Mouse (Mus musculus) heart, embryonic 16.5 days (tissue): ENCODE results near the gene 9930021J03Rik. TPM values are rescaled to one million over a fixed set of nuclear protein-coding genes. Genes with fewer than 3 reads are reported as not detected.
A peak's percentile ranks its signal among the peaks of the same experiment; 100 is the strongest.

ENCODE experiments used
- ATAC-seq: fragments of 200-750 bp; cut with Nextera tagmentation; replicated peaks from 2 replicates; pipeline ENCODE4 v1.8.0; 2017; ENCODE audit warnings: moderate number of reproducible peaks; ENCODE audit not compliant: insufficient read depth, low FRiP score; ENCODE audit errors: extremely low read depth
- H3K27ac ChIP-seq: fragments of 300-500 bp; sonication (generic); 2 replicates; pipeline ENCODE4 v1.5.1; 2014; ENCODE audit warnings: mild to moderate bottlenecking, low read length, control low read depth, moderate library complexity
- H3K27me3 ChIP-seq: fragments of 300-500 bp; sonication (generic); 2 replicates; pipeline ENCODE4 v1.6.1; 2014; ENCODE audit warnings: low read length, mixed read lengths; ENCODE audit not compliant: control insufficient read depth, insufficient read depth
- H3K36me3 ChIP-seq: fragments of 300-500 bp; sonication (generic); 2 replicates; pipeline ENCODE4 v1.6.1; 2014; ENCODE audit not compliant: control insufficient read depth, insufficient read depth
- H3K4me1 ChIP-seq: fragments of 300-500 bp; sonication (generic); 2 replicates; pipeline ENCODE4 v1.6.1; 2014; ENCODE audit warnings: low read length, mixed read lengths; ENCODE audit not compliant: control insufficient read depth, insufficient read depth
- H3K4me2 ChIP-seq: fragments of 300-500 bp; sonication (generic); 2 replicates; pipeline ENCODE4 v1.6.1; 2014; ENCODE audit warnings: low read depth, mild to moderate bottlenecking, control low read depth, low read length
- H3K4me3 ChIP-seq: fragments of 300-500 bp; sonication (generic); 2 replicates; pipeline ENCODE4 v1.5.1; 2014; ENCODE audit warnings: mild to moderate bottlenecking, control low read depth, low read length
- H3K9ac ChIP-seq: fragments of 300-500 bp; sonication (generic); 2 replicates; pipeline ENCODE4 v1.6.1; 2014; ENCODE audit warnings: low read length, control low read depth
- H3K9me3 ChIP-seq: fragments of 300-500 bp; sonication (generic); replicated peaks from 2 replicates; pipeline ENCODE4 v1.6.1; 2016; ENCODE audit warnings: low read length; ENCODE audit not compliant: control insufficient read depth
- WGBS: fragments of 180-500 bp; shearing (Covaris S2); extraction: QIAGEN DNeasy Blood & Tissue Kit; methylation state at CpG from one replicate; pipeline ENCODE4 v1.1.7; 2014; 5-methylcytosine and 5-hydroxymethylcytosine counted together
- polyA plus RNA-seq: library from polyadenylated mRNA; unstranded; fragments of >200 nt; fragmentation: Nextera tagmentation; extraction: Ambion mirVana; gene quantifications from 2 replicates; pipeline ENCODE4 v1.2.1, GENCODE M21; 2015

Gene 9930021J03Rik
- polyA plus RNA-seq, 1 experiment from 2014 or later: 2.8 TPM

DNA sequence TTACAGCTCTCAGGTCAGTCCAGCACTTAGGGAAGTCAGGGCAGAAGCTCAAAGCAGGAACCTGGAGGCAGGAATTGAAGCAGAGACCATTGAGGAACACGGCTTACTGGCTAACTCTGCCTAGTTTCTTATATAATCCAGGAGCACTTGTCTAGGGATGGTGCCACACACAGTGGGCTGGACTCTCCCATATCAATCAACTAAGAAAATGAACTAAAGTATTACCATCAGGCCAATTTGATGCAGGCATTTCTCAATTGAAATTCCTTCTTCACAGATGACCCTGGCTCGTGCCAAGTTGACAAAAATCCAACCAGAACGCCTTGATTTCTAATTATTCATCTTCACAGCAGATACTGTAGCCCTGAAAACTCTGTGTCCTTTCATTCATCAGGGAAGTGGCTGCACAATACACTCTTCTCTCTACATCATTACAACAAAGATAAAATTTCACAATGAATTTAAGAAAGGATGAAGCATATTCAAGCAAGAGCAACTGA lies 32.9 kb upstream of the 9930021J03Rik start:
- Histone ChIP-seq H3K9me3 (no peaks in the 10 kb centered on the region), H3K4me1 (no peaks in the 10 kb centered on the region), H3K27ac (no peak overlapping the region), H3K9ac (no peak overlapping the region), H3K36me3 (no peaks in the 10 kb centered on the region), H3K4me2 (no peak overlapping the region), H3K27me3 (no peaks in the 10 kb centered on the region), H3K4me3 (no peak overlapping the region)
- 61% methylated on average over 3 of the region's 3 CpGs for WGBS
- ATAC-seq: no peak

DNA sequence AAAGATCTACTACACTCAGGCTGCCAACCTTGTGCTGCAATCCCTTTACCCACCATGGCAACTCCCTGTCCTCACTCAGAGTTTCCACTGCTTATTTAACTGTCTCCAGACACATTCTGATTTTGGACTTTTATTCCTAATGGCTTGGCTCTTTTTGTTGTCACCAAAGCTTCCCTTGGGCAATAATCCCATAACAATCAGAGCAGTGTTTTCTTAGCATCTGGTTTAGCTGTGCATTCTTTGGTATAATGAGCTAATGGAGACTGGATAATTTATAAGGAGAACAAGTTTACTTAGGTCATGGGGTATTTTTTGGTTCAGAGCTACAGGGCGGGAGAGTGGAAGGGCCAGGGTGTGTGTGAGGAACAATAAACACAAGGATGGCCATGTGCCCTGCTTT lies 32.4 kb upstream of the 9930021J03Rik start:
- Histone ChIP-seq H3K4me3 (no peak overlapping the region), H3K36me3 (no peaks in the 10 kb centered on the region), H3K27ac (no peak overlapping the region), H3K4me2 (no peak overlapping the region), H3K9me3 (no peaks in the 10 kb centered on the region), H3K27me3 (no peaks in the 10 kb centered on the region), H3K4me1 (no peaks in the 10 kb centered on the region), H3K9ac (no peak overlapping the region)
- WGBS: 71% methylated on average over 1 of the region's 1 CpGs
- ATAC-seq: no peak

DNA sequence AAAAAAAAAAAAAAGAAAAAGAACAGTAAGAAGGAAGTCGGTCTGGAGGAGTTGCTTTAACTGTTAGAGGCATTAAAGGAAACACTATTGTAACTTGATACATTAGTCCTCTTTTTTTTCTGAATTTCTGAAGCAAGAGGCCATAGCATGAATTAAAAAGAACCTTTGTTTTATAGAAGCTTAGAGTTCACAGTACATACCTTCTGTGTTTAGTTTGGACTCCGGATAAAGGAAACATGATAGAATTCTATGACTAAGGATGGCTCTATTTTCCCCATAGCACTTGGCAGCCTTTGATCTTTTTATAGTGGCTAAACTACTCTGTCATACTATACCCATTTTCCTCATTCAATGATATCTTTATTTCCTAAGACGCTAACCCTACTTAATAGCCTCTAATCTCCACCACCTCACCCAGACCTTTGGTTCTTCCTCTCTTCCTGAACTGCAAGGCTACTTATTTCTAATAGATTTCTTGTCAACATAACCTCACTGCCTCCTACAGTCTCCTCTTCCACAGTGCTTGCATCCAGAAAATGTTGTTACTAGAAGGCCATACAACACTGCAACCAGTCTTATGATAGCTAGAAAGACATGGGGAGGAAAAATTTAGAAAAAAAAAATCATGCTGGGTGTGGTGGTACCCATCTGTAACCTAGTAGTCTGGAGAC lies 29.7 kb upstream of the 9930021J03Rik start:
- Histone ChIP-seq H3K9me3 (no peaks in the 10 kb centered on the region), H3K27me3 (no peaks in the 10 kb centered on the region), H3K4me2 (no peak overlapping the region), H3K36me3 (no peaks in the 10 kb centered on the region), H3K4me1 (no peaks in the 10 kb centered on the region), H3K27ac (peak overlapping the region; percentile 31; the same call in 1 of the 2 replicates), H3K4me3 (no peak overlapping the region), H3K9ac (no peak overlapping the region)
- no peak for ATAC-seq
- 44% methylated on average over 3 of the region's 3 CpGs for WGBS

DNA sequence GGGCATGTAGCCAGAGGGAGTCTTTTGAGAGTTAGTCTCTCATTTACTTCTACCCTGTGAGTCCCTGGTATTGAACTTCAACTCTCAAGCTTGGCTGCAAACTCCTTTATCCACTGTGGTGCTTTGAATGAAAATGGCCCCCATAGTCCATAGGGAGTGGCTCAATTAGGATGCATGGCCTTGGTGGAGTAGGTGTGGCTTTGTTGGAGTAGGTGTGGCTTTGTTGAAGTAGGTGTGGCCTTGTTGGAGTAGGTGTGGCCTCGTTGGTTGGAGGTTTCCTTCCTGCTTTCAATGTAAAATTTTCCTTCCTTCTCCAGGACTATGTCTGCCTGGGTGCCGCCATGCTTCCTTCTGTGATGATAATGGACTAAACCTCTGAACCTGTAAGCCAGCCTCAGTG lies 25.1 kb upstream of the 9930021J03Rik start:
- Histone ChIP-seq H3K36me3 (no peaks in the 10 kb centered on the region), H3K4me3 (no peak overlapping the region), H3K9ac (no peak overlapping the region), H3K9me3 (no peaks in the 10 kb centered on the region), H3K4me2 (no peak overlapping the region), H3K27ac (no peak overlapping the region), H3K4me1 (no peaks in the 10 kb centered on the region), H3K27me3 (no peaks in the 10 kb centered on the region)
- 74% methylated on average over 2 of the region's 2 CpGs for WGBS
- ATAC-seq: no peak

DNA sequence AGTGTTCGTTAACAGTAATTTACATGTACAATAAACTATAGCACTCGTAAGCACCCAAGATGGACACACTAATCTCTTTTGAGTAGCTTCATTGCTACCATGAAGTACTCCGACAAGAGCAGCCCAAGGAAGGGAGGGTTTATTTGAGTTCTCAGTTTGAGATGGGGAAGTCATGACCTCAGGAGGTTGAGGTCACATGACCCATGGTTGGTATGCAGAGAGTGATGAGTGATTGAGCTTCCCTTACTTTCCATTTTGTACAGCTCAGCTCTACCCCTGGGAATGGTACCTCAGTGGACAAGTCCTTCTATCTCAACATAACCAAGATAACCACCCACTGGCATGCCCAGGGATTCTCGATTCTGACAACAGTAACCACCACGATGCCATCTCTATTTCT lies 22.8 kb upstream of the 9930021J03Rik start:
- no peak for ATAC-seq
- no peaks in the 10 kb centered on the region for H3K36me3 ChIP-seq
- H3K27ac ChIP-seq: no peak overlapping the region
- no peak overlapping the region for H3K9ac ChIP-seq
- H3K4me1 ChIP-seq: no peaks in the 10 kb centered on the region
- 63% methylated on average over 5 of the region's 5 CpGs for WGBS
- 0 out of 2 replicates have a peak, but pooled peaks cover 2% of the 10 kb centered on the region for H3K9me3 ChIP-seq
- H3K4me3 ChIP-seq: no peak overlapping the region
- no peak overlapping the region for H3K4me2 ChIP-seq
- no peaks in the 10 kb centered on the region for H3K27me3 ChIP-seq

DNA sequence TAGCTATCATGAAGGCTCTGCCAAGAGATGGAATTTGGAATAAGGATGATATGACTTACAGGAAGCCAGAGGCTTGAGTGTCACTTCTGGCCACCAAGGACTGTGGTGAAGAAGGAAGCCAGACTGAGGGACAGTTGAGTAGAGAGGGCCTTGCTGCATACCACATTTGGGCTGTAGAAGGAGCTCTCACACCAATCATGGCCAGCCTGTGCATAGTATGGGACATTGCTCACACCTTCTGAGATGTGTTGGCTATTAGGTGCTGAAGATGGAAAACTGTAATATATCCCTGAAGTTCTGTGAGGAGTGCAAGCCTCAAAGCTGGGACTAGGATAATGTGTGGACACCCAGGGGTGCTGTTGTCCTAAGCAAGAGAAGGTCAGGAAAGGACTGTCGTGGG lies 20.9 kb upstream of the 9930021J03Rik start:
- H3K9me3 ChIP-seq: 0 out of 2 replicates have a peak, but pooled peaks cover 2% of the 10 kb centered on the region
- H3K4me3 ChIP-seq: no peak overlapping the region
- H3K4me1 ChIP-seq: no peaks in the 10 kb centered on the region
- no peak overlapping the region for H3K9ac ChIP-seq
- no peak overlapping the region for H3K27ac ChIP-seq
- no peaks in the 10 kb centered on the region for H3K36me3 ChIP-seq
- no peak overlapping the region for H3K4me2 ChIP-seq
- H3K27me3 ChIP-seq: no peaks in the 10 kb centered on the region
- ATAC-seq: peak; percentile 67; the same call in 1 of the 2 replicates
- 67% methylated on average over 1 of the region's 1 CpGs for WGBS

DNA sequence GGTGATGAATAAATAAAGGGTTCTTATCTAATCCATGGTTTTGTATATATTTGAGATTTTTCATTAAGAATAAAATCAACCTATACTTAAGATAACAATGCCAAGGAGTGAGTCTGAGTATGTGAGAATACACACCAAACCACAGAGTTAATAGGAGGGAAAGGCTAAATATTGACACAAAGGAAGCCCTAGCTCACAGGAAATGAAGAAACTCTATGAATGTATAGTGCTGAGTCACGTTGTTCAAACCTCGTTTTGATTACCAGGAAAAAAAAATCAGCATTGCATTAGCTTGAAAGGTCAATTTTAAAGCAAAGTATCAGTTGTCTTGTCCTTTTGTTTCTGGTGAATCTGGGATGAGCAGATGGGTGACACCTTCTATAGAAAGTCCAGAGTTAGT lies 19.2 kb upstream of the 9930021J03Rik start:
- WGBS: 39% methylated on average over 2 of the region's 2 CpGs
- no peak overlapping the region for H3K4me3 ChIP-seq
- no peak overlapping the region for H3K9ac ChIP-seq
- H3K4me1 ChIP-seq: no peaks in the 10 kb centered on the region
- 0 out of 2 replicates have a peak, but pooled peaks cover 2% of the 10 kb centered on the region for H3K9me3 ChIP-seq
- no peak overlapping the region for H3K4me2 ChIP-seq
- H3K36me3 ChIP-seq: no peaks in the 10 kb centered on the region
- no peak overlapping the region for H3K27ac ChIP-seq
- no peak for ATAC-seq
- H3K27me3 ChIP-seq: no peaks in the 10 kb centered on the region

DNA sequence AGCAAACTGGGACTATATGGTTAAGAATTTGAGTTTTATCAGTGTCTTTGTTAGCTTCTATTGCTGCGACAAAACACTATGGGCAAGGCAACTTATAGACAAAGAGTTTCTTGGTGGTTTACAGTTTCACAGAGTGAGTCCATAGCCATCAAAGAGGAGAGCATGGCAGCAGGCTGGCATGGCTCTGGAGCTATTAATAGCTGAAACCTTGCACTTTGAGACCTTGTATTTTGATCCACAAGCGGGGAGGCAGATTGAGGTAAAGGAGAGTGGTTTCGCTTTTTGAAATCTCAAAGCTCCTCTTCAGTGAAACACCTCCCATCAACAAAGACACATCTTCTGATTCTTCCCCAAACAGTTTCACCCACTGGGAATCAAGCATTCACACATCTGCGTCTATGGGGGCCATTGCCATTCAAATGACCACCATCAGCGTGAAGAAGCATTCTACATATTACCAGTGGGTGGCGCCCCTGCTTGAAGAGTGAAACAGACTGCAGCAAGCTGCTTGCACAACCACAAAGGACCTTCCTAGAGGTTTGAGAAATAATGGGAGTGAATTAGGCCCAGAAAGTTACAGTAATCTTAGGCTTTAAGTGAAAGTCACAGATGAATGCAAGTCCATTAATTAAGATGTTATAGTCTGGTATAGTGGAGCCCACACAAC lies 18.4 kb upstream of the 9930021J03Rik start:
- Histone ChIP-seq H3K9me3 (0 out of 2 replicates have a peak, but pooled peaks cover 2% of the 10 kb centered on the region), H3K4me2 (no peak overlapping the region), H3K9ac (no peak overlapping the region), H3K4me3 (no peak overlapping the region), H3K27ac (no peak overlapping the region), H3K36me3 (no peaks in the 10 kb centered on the region), H3K27me3 (no peaks in the 10 kb centered on the region), H3K4me1 (no peaks in the 10 kb centered on the region)
- 51% methylated on average over 6 of the region's 6 CpGs for WGBS
- no peak for ATAC-seq

DNA sequence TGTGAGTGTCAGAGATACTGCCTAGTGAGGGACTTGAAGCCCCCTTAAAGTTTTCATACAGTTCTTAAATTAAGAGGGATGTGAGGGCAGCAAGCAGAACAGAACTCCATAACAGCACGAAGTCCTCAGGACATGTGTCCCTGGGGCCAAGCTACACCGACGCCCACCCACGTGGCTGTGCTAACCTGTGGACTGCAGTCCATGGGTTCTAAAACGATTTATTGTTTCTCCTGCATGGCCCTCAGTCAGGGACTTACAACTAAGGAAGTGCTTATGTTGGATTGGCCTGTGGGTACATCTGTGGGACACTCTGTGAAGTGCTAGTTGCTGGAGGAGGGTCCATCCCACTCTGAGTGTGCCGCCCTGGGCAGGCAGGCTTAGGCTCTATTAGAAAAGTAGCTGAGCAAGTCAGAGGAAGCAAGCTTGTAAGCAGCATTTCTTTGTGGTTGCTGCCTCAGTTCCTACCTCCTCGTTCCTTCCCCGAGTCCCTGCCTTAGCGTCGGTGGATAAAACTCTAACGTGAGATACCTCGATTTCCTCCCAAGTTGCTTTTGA lies 17.7 kb upstream of the 9930021J03Rik start:
- H3K27me3 ChIP-seq: no peaks in the 10 kb centered on the region
- no peaks in the 10 kb centered on the region for H3K36me3 ChIP-seq
- H3K4me3 ChIP-seq: no peak overlapping the region
- 0 out of 2 replicates have a peak, but pooled peaks cover 2% of the 10 kb centered on the region for H3K9me3 ChIP-seq
- WGBS: 58% methylated on average over 12 of the region's 12 CpGs
- ATAC-seq: no peak
- H3K27ac ChIP-seq: no peak overlapping the region
- no peak overlapping the region for H3K9ac ChIP-seq
- H3K4me1 ChIP-seq: no peaks in the 10 kb centered on the region
- H3K4me2 ChIP-seq: no peak overlapping the region
